Mouse (Mus musculus) ZHBTc4 (cell line): ENCODE measurements around the gene Tnnt2.

Experiments
- DNase-seq: peaks from one replicate; pipeline ENCODE4 v3.0.0-alpha.2; 2011; ENCODE audit warnings: low read depth, low spot score

Gene Tnnt2

DNA sequence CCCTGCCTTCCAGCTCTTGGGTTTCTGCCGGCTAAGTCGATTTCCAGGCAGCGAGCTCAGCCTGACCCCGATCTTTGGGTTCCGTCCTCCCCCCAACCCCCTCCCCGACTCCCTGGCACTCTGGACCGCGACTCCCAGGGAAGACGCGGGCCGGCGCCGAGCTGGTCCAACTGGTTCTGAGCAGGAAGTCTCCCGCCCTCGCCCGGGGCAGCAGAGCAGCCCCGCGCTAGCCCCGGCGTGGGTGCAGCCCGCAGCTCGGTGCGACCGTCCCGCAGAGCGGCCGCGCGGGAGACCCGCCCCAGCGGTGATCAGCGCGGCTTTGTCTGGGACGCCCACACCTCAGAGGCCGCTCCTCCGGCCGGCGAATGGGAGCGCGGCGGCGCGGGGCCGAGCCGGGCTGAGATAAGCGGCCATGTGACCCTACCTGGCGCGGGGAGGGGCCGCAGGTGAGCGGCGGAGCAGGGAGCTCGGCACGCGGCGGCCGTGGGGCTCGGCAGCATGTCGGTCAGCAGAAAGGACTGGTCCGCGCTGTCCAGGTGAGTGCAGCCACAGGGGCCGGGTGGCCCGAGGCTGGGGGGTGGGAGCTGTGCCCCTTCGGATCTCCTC lies 17.6 kb upstream of the Tnnt2 start, which contains the start of gene Lad1:
TSS of gene Lad1 (plus strand) at position 118 of the 606 bp plus-strand sequence.
- DNase-seq, result peak; percentile 64

DNA sequence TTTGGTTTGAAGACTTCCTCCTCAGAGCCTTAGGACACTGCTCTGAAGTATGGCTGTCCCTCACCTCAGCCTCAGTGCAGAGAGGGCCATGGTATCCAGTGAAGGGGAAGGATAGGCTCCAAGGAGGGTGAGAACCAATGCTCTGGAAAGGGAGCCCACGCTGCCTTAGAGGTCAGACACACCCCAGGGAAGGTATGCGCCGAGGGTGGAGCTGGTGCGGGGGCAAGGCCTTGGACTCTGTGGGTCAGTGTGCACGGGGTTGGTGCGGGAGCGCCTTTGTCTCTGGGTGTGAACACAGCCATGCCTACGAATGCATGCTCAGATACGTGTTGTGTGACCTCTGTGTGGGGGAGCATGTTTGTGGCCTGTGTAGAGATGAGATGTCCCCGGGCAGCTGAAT lies 16.1 kb upstream of the Tnnt2 start:
- DNase-seq, result peak; percentile 66

DNA sequence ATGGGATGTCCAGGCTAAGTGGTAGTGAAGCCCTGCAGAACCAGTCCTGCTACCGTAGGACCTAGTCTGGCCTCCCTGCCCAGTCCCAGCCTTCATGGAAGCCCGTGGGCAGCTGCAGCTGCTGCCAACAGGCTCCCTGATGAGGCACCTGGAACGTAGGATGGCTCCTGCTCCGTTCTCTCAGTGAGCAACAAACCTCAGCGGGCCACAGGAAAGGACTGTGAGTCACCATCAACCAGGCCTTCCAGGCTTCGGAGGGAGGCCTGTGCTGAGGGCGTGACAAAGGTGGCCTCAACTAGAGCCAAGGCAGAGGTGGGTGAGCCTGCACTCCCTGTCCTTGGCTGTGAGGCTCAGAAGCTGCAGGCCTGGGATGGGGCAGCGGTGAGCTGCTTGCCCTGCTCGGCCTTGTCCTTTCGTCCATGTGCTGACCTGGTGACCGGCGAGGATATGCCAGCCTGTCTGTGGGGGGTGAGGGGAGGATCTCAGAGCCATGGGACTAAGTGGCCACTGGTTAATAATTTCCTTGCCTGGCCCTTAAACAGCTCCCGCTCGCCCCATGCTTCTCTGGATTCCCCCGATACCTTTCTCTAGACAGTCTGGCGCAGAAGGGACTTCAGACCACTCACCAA lies 15.3 kb upstream of the Tnnt2 start:
- DNase-seq, result no peak

DNA sequence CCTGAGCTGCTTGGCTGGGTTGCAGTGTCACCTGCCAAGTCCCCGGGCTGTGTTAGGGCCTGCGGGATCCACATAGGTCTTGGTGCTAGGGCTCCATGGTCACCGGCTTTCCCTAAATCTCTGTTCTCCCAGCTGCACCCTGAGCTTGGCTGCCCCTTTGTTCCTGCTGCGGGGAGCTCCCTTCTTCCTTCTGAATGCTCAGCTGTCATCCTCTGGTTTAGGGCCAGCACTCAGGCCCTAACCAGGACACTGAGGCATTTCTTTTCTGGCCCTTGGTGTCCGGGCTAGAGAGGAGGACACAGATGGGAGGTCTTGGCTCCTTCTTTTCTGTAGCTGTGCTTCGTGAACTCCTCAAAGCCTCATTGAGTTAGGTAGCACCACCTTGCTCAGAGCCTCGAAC lies 14.4 kb upstream of the Tnnt2 start:
- no peak for DNase-seq

DNA sequence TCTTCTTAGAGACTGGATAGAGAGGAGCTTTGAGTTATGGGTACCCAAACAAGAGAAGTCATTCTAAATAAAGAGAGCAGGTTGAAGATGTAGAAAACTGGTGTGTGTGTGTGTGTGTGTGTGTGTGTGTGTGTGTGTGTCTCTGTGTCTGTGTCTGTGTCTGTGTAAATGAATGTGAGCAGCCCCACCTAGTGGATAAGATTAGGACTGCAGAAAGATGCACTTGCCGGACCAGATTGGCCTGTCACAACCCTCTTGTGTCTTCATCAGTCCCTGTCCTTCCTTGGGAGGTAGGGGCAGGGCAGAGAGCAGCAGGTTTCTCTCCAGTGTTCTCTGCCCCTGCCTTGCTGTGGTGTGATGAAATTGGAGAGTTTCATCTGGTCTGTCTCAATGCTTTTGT lies 7.2 kb upstream of the Tnnt2 start:
- DNase-seq, result peak; percentile 77

DNA sequence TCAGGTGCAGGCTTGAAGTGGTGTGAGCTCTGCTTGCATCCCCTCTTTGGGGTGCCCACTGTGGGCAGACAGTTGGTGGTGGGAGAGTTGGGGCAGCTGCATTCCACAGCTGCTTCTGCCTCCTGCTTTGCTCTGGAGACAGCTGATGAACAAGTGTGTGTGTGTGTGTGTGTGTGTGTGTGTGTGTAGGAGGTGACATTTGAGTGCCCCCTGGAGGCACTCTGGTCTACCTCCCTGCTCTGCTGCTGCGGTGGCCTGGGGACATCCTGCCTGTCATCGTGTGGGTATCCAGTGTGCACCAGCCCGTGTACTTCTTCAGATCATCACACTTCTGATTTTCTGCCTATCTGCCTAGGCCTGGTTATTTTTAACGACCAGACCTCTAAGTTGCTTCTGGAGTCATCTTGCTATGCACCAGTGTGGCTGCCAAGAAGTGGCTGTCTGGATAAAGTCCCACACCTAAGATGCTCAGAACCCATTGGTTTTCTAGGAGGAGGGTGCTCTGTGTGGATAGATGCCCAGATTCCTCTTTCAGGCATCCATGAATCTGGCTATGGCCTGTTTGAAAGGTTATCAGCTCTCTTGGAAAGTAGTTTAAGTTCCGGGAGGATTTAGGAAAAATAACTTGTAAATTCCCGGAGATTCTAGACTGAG lies 1.8 kb upstream of the Tnnt2 start:
- no peak for DNase-seq

DNA sequence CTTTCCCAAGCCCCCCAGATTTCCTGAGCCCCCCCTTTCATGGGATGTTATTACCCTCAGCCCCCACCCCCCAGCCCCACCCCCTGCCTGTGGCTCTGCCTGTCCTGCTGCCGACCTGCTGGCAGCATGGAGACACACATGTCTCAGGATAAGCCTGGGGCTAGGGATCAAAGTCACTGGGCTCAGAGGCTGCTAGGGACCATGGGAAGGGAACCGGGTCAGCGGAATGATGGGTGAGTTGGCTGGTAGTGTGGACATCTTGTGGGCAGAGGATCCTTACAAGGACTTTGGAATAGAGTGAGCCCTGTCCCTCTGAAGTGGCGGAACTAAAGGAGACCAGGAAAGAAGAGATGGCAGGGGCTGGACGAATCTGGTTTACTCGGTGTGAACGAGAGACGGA lies 1.2 kb upstream of the Tnnt2 start:
- no peak for DNase-seq

DNA sequence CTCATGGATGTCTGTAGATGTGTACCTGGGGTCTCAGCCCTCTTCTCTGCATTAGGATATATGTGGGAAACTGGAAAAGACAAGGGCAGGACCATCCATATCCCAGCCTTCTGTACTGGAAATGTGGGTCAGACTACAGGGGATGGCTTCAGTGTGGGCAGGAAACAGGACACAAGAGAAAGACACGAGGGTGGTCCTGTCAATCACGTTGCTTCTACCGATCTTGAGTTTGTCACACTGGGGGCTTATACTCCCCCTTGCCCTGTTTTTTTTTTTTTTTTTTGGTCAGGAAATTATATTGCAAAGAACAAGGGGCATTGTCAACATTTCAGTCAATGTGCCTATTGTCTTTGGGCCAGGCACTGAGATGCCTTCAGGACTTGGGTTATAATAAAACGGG lies 2.5 kb downstream of the Tnnt2 start:
- DNase-seq, result no peak

DNA sequence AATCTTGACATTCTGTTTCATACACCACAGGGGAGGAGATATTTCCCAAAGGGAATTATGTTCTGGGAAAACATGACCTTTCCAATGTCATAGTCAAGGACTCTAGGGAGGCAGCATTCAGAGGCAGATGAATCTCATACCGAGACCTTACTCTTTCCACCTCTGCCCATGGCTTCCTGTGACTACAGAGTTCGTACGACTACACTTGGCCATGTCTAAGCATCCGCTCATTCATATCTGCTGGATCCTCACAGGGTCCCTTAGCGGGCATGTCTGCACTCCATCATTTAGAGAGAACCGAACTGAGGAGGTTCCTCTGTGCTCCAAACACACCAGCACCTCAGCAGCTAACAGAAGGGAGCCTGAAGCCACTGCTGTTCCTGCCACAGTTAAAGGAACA lies 2.9 kb downstream of the Tnnt2 start:
- no peak for DNase-seq

DNA sequence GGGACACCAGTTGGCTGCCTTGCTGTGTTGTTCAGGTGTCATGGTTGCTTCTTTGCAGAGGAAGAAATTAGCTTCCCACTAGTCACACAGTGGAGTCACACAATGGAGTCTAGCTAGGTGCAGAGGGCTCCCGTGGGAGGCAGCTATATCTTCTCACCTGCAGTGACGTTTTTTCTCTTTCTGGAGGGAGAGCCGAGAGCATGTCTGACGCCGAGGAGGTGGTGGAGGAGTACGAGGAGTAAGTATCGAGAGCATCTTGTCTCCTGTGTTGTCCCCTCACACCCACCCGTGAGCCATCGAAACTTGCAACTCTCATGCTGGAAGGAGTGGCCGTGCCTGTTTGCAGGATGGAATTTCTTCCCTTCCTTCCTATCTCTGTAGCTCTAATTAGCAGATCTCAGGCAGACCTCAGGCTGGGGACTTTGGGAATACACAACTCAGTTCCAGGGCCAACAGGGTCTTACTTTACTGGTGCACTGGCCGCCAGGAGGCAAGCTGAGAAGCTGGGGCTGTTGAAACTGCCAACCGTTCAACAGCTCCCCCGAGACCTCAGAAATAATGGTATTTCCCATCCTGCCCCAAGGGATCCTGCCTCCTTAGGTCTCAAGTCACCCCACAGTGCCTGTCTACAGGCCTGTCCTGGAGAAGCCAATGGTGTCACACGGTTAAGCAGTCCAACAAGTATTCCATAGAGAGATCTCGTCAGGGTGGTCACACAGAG lies 4.7 kb downstream of the Tnnt2 start:
- no peak for DNase-seq

DNA sequence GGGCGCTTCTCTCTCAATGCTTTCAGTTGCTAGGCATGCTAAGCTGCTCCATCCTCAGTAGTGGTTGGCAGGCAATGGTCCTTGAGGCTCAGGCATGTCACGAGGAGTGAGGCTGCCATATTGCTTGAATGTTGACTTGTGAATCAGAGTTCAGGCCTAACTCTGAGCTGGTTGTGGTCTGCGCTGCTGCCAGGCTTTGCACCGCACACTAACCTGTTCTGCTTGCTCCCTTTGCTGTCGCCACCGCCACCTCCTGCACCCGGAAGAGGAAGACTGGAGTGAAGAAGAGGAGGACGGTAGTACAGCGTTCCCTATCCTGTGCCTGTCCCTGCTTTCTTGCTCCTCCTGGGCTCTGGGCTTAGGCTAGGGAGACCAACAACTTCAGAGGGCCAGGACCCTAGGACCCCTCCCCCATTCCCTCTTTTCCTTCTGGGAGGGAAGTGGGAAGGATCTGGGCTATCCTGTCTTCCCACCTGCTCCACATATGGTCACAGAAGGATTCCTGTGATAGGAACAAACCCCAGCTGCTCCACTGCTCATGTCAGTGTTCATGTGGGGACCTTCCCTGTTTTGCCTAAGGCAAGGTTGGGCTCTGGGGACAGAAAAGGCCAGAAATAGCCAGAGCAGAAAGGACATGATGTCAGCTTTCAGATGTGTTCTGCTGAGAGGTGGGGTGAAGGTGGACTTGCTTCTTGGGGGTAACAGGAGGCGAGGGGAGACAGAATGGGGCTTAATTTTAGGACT lies 7.5 kb downstream of the Tnnt2 start:
- DNase-seq, result no peak

DNA sequence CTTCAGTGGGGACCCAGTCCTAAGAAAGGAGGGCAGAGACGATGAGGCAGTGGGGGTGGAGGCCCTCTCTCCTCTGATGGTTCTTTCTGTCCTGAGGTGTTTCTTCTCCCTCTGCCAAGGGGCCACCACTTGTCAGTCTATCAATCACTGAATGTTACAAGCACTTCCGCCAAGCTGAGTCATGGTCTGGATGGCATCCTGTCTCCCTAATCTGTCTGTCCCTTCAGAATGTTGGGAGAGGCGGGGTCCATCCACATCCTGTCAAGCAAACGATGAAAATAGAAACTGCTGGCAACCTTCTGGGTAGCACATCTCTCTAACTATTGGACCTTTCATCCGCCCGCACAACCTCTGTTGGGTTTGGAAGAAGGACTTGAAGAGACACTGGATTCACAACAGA lies 8.3 kb downstream of the Tnnt2 start:
- no peak for DNase-seq

DNA sequence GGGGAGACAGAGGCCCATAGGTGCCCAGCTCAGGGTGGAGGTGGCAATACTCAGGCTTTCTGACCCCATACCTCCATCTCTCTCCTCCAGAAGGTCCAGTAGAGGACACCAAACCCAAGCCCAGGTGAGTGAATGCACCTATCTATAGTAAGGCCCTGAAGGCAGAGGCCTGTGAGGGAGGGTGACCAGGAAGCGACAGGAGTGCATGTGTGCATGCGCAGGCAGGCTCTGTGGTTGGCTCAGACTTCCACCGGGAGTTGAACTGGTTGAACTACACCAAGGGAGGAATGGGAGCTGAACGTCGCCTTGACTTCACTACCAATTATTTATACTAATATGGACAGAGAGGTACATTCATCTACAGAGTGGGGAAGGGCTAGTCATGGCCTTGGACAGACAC lies 10.5 kb downstream of the Tnnt2 start:
- no peak for DNase-seq

DNA sequence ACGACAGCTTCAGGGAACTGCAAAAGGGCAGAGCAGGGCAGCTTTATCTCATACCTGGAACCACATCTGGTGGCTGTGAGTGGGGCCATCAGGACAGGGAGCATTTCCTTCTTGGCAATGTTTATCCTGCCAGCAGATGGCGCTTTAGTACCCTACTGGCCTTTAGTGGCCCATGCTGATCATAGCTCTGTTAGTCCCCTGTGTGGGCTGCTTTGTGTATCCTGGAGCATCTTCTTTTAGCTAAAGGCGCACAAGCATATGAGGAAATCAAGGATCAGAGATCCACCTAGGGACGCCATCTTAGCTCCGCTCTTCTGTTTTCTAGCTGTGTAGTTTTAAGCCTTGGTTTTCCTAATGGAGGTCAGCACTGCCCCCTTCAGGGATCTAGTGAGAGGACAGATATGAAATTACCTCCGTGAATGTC lies 11.0 kb downstream of the Tnnt2 start:
- peak; percentile 79 for DNase-seq

DNA sequence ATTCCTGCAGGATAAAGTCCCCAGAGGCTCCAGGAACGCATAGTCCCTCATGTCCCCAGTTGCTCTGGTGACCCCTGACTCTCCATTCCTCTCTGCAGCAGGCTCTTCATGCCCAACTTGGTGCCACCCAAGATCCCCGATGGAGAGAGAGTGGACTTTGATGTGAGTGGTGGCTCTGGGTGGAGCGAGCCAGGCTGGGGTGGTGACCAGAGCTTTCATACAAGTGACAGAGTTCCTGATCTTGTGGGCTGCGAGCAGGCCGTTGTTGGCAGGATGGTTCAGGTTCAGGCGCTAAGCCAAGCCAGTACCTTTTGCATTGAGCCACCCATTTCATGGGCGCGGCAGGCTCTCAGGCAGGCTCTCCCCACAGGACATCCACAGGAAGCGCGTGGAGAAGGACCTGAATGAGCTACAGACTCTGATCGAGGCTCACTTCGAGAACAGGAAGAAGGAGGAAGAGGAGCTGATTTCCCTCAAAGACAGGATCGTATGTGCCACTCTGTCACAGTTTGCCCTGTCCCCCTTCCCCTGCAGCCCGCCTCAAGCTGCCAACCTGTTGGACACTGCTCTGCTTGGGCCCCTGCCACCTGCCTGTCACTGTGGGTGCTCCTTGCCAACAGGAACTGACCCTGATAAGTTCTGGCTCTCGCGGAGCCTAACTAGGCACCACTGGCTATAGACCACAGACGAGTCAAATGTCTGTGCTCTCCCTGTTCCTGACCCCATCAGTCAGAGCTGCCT lies 11.6 kb downstream of the Tnnt2 start:
- no peak for DNase-seq

DNA sequence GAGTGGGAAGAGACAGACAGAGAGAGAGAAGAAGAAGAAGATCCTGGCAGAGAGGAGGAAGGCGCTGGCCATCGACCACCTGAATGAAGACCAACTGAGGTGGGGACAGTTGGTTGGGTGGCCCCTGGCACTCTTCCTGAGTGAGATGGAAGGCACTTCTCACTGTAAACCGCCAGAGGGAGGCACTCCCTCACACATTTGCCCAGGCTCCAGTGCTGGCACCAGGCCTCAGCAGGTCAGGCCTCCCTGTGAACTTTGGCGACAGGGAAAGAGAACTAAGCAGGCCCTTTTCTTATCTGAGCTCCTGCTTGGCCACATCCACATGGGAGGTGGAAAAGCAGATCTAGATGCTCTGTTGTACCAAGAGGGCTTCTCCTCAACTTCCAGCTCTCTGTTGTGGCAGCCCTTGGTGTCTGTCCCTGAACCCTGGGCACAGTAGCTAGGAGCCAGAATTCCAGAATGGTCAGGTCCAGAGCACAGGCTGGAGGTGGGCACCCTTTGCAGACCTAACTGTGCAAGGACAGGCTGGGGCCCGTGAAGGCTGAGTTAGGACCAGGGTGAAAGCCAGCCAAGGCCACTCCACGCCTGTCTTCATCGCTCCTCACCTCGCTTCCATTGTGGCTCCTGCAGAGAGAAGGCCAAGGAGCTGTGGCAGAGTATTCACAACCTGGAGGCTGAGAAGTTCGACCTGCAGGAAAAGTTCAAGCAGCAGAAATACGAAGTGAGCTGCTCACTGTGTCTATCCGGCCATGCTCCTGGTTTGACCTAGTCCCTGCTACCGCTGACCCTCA lies 14.8 kb downstream of the Tnnt2 start:
- peak; percentile 45 for DNase-seq

DNA sequence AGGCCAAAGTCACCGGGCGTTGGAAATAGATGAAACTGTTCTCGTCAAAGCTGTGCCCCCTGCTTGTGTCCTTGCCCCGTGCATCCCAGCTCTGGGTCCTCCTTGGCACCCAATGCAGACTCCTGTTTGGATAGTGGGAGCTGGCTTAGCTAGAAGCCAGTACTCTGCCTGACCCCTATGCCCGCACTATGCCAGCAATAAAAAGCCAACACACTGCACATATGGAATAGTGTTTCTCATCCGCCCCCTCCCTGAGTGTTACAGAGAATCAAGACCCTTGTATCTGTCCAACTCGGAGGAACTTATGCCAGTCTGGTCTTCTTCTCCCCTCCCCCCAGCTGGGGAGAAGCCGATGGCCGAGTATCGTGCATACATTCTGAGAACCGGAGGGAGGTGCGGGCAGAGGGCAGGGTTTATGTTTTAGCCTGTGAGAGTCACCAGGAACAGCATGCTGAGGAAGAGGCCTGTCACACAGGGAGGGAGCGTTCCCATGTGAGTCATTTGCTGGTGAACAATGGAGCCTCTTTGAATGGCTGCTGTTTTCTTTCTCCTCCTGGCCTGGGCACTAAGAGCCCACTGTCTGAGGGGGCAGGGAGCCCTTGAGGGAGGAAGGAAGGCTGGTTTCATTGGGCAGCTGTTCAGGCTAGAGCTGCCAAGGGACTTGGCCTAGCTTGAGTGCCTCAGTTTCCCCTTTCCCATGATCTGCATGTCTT lies 16.0 kb downstream of the Tnnt2 start:
- DNase-seq, result no peak

DNA sequence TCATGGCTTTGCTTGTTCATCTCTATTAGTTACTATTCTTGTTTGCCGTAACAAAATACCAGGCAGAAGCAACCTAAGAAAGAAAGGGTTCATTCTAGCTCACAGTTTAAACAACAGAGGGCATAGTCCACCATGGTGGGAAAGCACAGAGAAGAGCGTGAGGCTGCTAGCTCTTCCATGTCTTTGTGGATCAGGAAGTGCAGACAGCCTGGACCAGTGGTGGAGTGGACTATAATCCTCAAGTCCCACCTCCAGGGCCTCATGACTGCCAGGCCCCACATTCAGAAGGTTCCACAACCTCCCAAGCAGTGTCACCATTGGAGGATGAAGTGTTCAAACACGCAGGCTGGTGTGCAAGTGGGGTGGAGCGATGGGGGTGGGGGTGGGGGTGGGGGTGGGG lies 17.0 kb downstream of the Tnnt2 start:
- DNase-seq, result no peak

DNA sequence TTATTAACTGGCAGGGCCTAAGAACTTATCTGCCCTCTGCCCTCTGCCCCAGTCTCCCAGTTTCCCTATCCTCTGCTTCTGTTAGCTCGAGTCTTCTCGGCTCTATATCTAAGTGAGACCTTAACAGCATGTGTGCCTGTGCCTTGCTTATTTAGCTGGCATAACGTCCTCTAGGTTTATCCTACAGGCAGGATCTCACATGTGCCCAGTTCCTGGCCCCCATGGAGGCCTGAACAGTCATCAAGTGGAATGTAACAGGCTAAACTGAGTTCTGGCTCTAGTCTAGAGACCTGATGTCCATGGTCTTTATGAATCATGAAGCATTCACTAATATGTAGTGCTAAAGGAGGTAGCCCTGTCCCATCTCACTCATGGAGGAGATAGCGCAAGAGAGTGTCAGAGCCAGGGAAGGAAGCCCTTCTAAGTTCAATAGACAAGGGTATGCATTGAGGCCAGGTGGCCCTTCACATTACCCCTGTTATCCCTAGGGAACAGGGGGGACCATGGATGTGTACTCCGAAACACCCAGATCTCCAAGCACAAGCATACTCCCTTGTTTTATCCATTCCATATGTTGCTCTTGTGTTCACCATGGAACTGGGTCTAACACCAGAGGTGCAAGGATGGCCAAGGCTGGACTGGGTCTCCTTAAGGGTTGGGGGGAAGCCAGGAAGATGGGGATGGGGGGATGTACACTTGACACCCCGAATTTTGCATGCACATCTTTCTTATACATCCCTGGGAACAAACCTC lies 18.6 kb downstream of the Tnnt2 start:
- no peak for DNase-seq
